Mouse (Mus musculus) myocyte (in vitro differentiated cells): Measurements from ENCODE around the gene Hsd17b6.

Source experiments
- CEBPB ChIP-seq: IDR thresholded peaks from 2 replicates; pipeline ENCODE4 v1.6.1; 2011; ENCODE audit warnings: mild to moderate bottlenecking, moderate library complexity; ENCODE audit not compliant: poor library complexity, insufficient read depth, severe bottlenecking
- MAX ChIP-seq: IDR thresholded peaks from one replicate; pipeline ENCODE4 v1.6.1; 2011; ENCODE audit warnings: low read depth, mild to moderate bottlenecking, control low read depth
- POLR2A ChIP-seq: IDR thresholded peaks from one replicate; pipeline ENCODE4 v1.6.1; 2011; ENCODE audit warnings: low read depth, mild to moderate bottlenecking, control low read depth, moderate library complexity; ENCODE audit not compliant: insufficient read length
- TCF12 ChIP-seq: IDR thresholded peaks from one replicate; pipeline ENCODE4 v1.6.1; 2011; ENCODE audit warnings: mild to moderate bottlenecking, control low read depth; ENCODE audit not compliant: poor library complexity, insufficient read depth, severe bottlenecking
- USF1 ChIP-seq: IDR thresholded peaks from one replicate; pipeline ENCODE4 v1.6.1; 2011; ENCODE audit warnings: low read depth, mild to moderate bottlenecking, control low read depth, moderate library complexity

DNA sequence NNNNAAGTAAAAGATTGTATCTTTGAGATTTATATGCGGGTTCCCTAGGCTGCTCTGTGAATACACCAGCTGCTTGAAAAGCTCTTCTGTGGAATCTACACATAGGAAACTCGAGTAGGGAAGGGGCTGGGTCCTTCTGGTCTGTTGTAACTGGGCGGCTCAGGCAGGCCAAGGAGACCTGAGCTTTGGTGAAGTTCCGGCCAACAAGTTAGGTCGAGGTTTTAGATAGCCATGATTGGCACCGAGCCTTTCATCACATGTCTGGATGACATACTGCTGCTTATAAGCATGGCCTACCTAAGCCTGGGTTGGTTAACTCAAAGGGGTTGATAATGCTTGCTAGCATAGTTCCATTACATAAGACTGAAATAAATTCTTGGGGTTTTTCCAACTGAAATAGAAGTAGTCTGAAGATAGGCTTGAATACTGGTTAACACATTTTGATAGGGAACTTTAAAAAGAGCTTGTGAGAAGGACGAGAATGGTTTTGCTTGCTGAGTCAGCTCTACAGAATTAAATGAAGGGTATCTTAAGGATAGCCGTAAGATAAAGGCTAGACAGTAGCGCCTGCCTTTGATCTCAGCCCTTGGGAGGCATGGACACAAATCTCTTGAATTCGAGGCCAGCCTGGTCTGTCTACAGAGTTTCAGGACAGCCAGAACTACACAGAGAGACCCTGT is 29.5 kb upstream of the Hsd17b6 start:
- TF ChIP-seq MAX, result no peak
- no peak for TF ChIP-seq USF1
- no peak for TF ChIP-seq POLR2A
- no peak for TF ChIP-seq CEBPB
- no peak for TF ChIP-seq TCF12
